Mouse (Mus musculus): ENCODE data around the gene Ppp1r3g.
"Not testable (repeated sequence)": the region's sequence is repeated elsewhere in the genome, so short reads cannot be mapped to it uniquely, and the experiment has no call there.

The Ppp1r3g gene

DNA sequence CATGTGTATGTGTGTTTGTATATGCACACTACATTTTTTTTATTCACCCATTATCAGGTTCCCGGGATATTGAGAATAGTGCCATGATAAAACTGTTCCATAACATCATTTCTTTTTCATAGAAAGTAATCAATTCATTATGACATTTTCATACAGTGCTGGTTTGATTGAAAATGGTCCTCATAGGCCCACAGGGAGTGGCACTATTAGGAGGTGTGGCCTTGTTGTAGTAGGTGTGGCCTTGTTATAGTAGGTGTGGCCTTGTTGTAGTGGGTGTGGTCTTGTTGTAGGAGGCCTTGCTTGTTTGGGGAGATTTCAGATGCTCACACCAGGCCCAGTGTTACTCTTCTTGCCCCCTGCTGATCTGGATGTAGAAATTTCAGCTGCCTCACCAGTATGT is at the start of gene Ppp1r3g:
Ppp1r3g (plus strand) TSS at position 301 of the 400 bp plus-strand sequence.
- DNase-seq (ENCODE audit: low spot score in 2 of 2), result no peak

GRCm38 (mm10) chr13:35911476-35911875 is 47.2 kb upstream of the Ppp1r3g start:
- DNase-seq (ENCODE audit: low spot score in 2 of 2), result no peak

DNA sequence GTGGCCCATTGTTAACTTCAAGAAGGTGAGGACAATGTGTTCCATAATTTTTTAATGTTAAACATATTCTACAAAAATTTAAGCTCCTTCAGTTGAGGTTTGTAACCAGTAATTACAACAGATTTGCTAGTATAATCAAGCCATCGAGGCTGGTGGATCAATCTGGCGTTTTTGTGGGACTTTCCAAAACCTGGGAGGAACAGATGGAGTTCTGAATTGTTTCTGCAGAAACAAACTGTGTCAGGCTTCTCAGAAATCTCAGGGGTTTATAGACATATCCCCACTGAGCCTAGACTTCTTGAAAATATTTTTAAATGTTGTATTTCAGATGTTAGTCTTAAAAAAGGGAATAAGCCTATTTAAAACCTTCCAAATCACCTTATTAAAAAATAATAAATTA is 20.6 kb upstream of the Ppp1r3g start:
- DNase-seq (ENCODE audit: low spot score in 2 of 2), result no peak

GRCm38 (mm10) chr13:35939871-35940665 is 18.6 kb upstream of the Ppp1r3g start:
- no peak for DNase-seq (ENCODE audit: low spot score in 2 of 2)

DNA sequence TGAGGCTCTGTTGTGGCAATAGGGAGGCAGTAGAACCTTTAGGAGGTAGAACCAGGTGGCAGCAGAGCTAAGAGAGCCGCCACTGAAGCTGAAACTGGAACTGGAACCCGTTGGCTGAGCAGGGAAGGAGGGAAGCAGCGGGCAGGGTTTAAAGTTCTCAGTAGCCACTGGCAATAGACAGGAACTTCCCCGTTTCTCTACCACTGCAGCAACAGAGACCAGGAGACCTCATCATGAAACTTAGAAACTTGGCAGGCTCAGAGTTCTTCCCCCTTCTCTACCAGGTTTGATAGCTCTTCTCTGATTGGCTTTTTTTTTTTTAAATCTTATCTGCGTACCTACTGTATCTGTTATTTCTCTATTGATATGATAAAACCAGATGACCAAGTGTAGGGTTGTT is 17.7 kb upstream of the Ppp1r3g start:
- DNase-seq (ENCODE audit: low spot score in 2 of 2), result no peak

- DNase-seq (ENCODE audit: low spot score in 2 of 2), result no peak
These were observed 11.8 kb upstream of the Ppp1r3g start for GRCm38 (mm10) chr13:35946659-35947353.

- peak; percentile 22 to 73 for DNase-seq (ENCODE audit: low spot score in 2 of 2)
These were observed 11.2 kb upstream of the Ppp1r3g start for GRCm38 (mm10) chr13:35947354-35948000.

DNA sequence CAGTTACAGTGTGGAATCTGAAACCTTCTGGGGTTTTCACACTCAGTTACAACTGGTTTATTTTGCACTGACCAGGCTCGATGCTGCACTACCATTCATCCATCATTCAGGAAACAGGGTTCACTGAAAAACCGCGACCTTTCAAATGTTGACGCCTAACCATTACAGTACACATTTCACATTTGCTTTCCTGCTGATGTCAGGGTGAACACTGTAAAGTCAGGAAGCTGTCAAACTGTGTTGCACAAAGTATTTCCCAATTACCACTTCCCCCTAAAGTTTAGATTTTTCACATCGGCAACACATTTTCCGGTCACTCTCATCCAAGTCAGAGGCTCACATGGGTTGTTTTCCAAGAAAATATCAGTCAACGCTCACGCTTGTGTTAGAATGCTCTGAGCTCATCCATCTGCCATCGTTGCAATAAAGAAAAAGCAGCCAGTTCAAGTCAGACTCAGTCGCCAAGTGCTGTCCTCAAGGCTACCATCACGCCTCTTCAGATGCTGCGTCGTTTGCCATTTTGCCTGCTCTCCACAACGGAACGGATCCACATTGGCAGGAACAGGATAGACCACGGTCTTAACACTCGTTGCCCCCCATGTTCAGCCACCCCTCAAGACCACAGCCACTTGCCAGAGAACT is 8.7 kb upstream of the Ppp1r3g start:
- no peak for DNase-seq (ENCODE audit: low spot score in 2 of 2)

- no peak for DNase-seq (ENCODE audit: low spot score in 2 of 2)
These were observed 890 bp downstream of the Ppp1r3g start for GRCm38 (mm10) chr13:35959391-35960067.

- no peak for DNase-seq (ENCODE audit: low spot score in 2 of 2)
These were observed 4.9 kb downstream of the Ppp1r3g start for GRCm38 (mm10) chr13:35963583-35963982.

DNA sequence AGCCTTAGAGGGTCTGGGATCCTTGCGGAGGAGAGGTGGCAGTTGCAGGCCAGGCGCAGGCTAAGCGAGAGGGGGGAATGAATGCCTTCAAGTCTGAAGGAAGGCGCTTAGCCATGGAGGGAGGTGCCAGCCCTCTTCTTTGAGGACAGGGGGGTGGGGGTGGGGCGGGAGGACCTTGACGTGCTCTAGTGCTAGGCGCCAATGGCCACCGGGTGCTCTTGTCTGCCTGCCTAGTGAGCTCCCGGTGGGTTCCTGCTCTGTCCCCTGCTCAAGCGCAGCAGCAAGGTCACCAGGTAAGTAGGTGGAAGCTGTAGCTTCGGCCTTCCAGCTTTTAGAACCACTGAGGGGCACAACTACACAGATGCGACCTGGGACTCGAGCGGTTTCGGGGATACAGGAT is 9.1 kb downstream of the Ppp1r3g start:
- DNase-seq (ENCODE audit: low spot score in 2 of 2), result no peak

DNA sequence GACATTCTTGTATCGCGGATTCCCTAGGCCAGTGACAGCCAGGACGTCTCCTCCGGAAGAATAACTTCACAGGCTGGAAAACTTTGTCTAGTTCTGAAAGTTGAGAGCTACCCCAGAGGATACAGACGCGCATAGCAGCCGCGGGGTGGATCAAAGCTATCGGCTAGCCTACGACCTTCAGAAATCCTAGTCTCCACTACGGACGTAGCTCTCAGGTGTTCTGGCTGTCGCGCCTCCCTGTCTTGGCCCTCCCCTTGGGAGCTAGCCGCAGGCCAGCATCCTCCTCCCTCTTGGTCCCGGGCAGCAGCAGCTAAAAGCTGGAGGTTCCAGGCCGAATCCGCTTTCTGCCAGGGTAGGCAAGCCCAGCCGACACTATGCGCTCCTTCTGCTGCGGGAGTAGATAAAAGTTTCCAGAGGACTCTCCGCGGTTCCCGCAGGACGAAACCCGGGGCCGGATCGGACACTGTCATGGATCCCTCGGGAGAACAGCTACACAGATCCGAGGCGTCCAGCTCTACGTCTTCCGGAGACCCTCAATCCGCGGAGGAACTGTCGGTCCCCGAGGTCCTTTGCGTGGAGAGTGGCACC is 9.6 kb downstream of the Ppp1r3g start:
- peak in 1 of 2 experiments; percentile 6 for DNase-seq (ENCODE audit: low spot score in 2 of 2)

GRCm38 (mm10) chr13:35968719-35969430 is 10.2 kb downstream of the Ppp1r3g start:
- DNase-seq (ENCODE audit: low spot score in 2 of 2), result peak in 1 of 2 experiments; percentile 14

GRCm38 (mm10) chr13:35969431-35969721 is 10.7 kb downstream of the Ppp1r3g start:
- DNase-seq (ENCODE audit: low spot score in 2 of 2), result no peak

DNA sequence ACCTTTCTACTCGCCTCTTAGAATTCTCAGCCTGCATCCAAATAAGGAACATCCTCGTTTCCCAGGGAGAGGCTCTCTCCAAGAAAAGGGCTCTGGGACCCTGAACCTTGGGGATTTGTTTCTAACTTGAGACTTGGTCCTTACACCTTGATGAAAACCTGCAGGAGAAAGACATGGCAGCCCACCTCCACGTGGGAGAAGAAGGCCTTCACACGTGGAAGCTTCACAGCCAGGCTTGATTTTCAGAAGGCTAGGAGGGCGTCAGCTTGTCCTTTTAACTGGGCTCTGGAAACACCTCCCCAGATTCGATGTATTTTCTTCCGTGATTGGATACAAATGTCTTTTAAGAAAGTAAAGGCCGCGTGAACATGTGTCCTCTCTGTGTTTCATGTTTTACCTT is 11.2 kb downstream of the Ppp1r3g start:
- DNase-seq (ENCODE audit: low spot score in 2 of 2), result no peak

GRCm38 (mm10) chr13:35976912-35977311 is 18.3 kb downstream of the Ppp1r3g start:
- DNase-seq (ENCODE audit: low spot score in 2 of 2), result no peak

GRCm38 (mm10) chr13:35980471-35980870 is 21.8 kb downstream of the Ppp1r3g start:
- DNase-seq (ENCODE audit: low spot score in 2 of 2), result no peak

DNA sequence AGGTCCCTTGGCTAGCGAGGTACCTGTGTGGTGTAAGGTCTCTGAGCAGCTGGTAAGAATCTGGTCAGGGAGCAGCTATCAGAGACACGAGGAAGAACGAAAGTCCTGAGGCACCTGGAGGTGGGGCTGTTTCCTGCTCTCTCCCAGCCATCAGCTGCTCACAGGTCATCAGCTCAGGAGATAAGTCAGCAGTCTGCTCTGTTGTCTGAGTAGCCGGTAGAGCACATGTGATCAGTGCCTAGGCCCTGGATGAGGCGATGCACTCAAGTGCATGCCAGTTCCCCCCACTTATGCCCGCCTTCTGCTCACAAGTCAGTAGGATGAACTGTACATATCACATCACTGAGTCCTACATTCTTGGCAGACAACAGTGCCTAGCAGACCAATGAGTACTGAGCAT is 24.3 kb downstream of the Ppp1r3g start:
- DNase-seq (ENCODE audit: low spot score in 2 of 2), result no peak

DNA sequence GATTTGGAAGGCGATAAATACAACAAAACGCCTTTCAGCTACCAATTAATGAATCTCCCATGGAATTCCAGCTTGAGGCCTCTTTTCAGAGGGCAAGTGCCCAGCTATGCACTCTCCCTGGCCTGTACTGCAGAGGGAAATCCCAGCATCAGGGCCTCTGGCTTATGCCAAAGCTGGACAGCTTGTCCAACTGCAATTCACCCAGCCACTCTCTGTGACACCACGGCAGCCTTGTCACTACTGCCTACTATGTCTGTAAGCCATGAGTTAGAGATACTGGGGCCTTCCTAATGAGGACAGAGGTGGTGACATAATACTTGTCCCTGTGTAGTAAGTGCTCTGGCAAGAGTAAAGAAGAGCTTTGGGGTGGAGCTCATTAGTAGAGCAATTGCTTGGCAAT is 30.7 kb downstream of the Ppp1r3g start:
- DNase-seq (ENCODE audit: low spot score in 2 of 2), result no peak

- not testable (repeated sequence) for DNase-seq (ENCODE audit: low spot score in 2 of 2)
These were observed 32.5 kb downstream of the Ppp1r3g start for GRCm38 (mm10) chr13:35991185-35991584.

- DNase-seq (ENCODE audit: low spot score in 2 of 2), result no peak
These were observed 35.4 kb downstream of the Ppp1r3g start for GRCm38 (mm10) chr13:35994067-35994466.
